Mouse (Mus musculus) heart, postnatal 0 days (tissue): ENCODE measurements around the gene Gnas. TPM values are rescaled to one million over a fixed set of nuclear protein-coding genes. Genes with fewer than 3 reads are reported as not detected.

Experiments used
- ATAC-seq: fragments of 200-750 bp; cut with Nextera tagmentation; 2 replicates; pipeline ENCODE4 v1.8.0; 2017; ENCODE audit warnings: low read depth, moderate number of reproducible peaks, moderate library complexity; ENCODE audit not compliant: insufficient read depth
- DNase-seq: peaks from one replicate; pipeline ENCODE4 v3.0.0-alpha.2; 2016; ENCODE audit warnings: low spot score
- H3K27ac ChIP-seq: fragments of 300-500 bp; sonication (generic); 2 replicates; pipeline ENCODE4 v1.5.1; 2014; ENCODE audit warnings: low read depth, mild to moderate bottlenecking
- H3K27me3 ChIP-seq: fragments of 300-500 bp; sonication (generic); 2 replicates; pipeline ENCODE4 v1.6.1; 2014; ENCODE audit warnings: low read length, mixed read lengths; ENCODE audit not compliant: control insufficient read depth, insufficient read depth
- H3K36me3 ChIP-seq: fragments of 300-500 bp; sonication (generic); replicated peaks from 2 replicates; pipeline ENCODE4 v1.6.1; 2014; ENCODE audit warnings: low read length, mixed read lengths; ENCODE audit not compliant: control insufficient read depth, insufficient read depth
- H3K4me1 ChIP-seq: fragments of 300-500 bp; sonication (generic); 2 replicates; pipeline ENCODE4 v1.6.1; 2014; ENCODE audit warnings: antibody characterized with exemption; ENCODE audit not compliant: control insufficient read depth, insufficient read depth
- H3K4me2 ChIP-seq: fragments of 300-500 bp; sonication (generic); 2 replicates; pipeline ENCODE4 v1.6.1; 2014; ENCODE audit warnings: low read depth, mild to moderate bottlenecking, low read length, moderate library complexity
- H3K4me3 ChIP-seq: fragments of 300-500 bp; sonication (generic); 2 replicates; pipeline ENCODE4 v1.5.1; 2014; ENCODE audit warnings: low read depth, low read length
- H3K9ac ChIP-seq: fragments of 300-500 bp; sonication (generic); replicated peaks from 2 replicates; pipeline ENCODE4 v1.6.1; 2014; ENCODE audit warnings: low read depth, low read length, mixed read lengths
- H3K9me3 ChIP-seq: fragments of 300-500 bp; sonication (generic); replicated peaks from 2 replicates; pipeline ENCODE4 v1.6.1; 2016; ENCODE audit warnings: low read length; ENCODE audit not compliant: control insufficient read depth
- CTCF ChIP-seq: IDR thresholded peaks from 2 replicates; pipeline ENCODE4 v1.5.1; 2016; ENCODE audit warnings: antibody characterized with exemption, control low read depth, low read depth
- EP300 ChIP-seq: IDR thresholded peaks from 2 replicates; pipeline ENCODE4 v1.6.1; 2016; ENCODE audit warnings: antibody characterized with exemption, low read depth
- WGBS: fragments of 180-500 bp; shearing (Covaris S2); extraction: QIAGEN DNeasy Blood & Tissue Kit; methylation state at CpG from one replicate; pipeline ENCODE4 v1.1.7; 2014; 5-methylcytosine and 5-hydroxymethylcytosine counted together
- microRNA counts: library from miRNA; unstranded; fragments of <30 nt; microRNA quantifications from one replicate; lab custom pipeline; 2015
- microRNA-seq: library from miRNA; unstranded; fragments of <30 nt; microRNA quantifications from one replicate; pipeline ENCODE4, GENCODE M21; 2016
- polyA plus RNA-seq: library from polyadenylated mRNA; unstranded; fragments of >200 nt; fragmentation: Nextera tagmentation; extraction: Ambion mirVana; gene quantifications from 2 replicates; pipeline ENCODE4 v1.2.1, GENCODE M21; 2015
- total RNA-seq: library from RNA; depleted of rRNA; stranded (reverse); fragments of >200 nt; gene quantifications from 2 replicates; pipeline ENCODE4 v1.2.3, GENCODE M21; 2014; ENCODE audit warnings: low replicate concordance; rRNA removed

Gnas gene
- total and polyA plus RNA-seq, 2 experiments from 2014 or later = 1,131 to 1,263 TPM

DNA sequence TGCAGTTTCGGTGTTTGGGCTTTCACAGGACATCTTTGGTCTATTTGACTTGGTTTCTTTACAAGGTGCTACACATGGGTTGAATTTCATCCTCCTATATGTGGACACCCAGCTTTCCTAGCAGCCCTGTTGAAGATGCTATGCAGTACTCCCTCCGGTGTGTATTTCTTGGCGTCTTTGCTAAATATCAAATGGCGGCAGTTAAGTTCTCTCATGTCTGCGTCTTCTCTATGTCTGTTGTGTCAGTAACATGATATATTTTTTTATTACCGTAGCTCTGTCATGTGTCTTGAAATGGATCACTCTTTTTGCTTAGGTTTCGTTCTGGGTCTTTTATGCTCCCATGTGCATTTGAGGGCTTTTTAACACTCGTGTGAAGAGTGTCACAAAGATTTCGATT is 96.9 kb downstream of the Gnas start:
- Histone ChIP-seq H3K9me3 (no peaks in the 10 kb centered on the region), H3K4me2 (no peak overlapping the region), H3K36me3 (no peaks in the 10 kb centered on the region), H3K4me1 (no peaks in the 10 kb centered on the region), H3K27ac (no peak overlapping the region), H3K27me3 (no peaks in the 10 kb centered on the region), H3K9ac (no peak overlapping the region), H3K4me3 (no peak overlapping the region)
- 82% methylated on average over 9 of the region's 9 CpGs for WGBS
- no peak for ATAC-seq
- no peak for DNase-seq
- TF ChIP-seq CTCF = no peak
- no peak for TF ChIP-seq EP300

DNA sequence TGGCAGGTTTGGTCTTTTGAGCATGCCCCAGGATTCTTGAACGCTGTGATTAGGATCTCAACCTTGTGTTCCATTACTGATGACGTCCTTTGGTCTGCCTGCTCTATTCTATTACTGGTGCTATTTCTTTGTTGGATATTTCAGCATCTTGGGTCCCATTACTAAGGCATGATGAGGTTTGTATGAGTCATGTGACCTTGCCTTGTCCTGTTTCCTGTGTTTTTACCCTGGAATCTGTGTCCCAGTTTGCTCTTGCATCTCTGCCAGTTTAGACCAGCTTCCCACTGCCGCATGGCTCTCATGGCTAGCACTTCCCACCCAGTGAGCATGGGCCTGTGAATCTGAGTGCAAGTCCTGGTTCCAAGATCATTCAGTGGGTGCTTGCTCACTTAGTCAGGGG is 107.8 kb downstream of the Gnas start:
- H3K4me1 ChIP-seq = no peaks in the 10 kb centered on the region
- WGBS = 79% methylated on average over 3 of the region's 3 CpGs
- no peaks in the 10 kb centered on the region for H3K36me3 ChIP-seq
- H3K4me3 ChIP-seq = no peak overlapping the region
- DNase-seq (no peak), ATAC-seq (no peak)
- TF ChIP-seq EP300 = no peak
- TF ChIP-seq CTCF = no peak
- no peak overlapping the region for H3K4me2 ChIP-seq
- no peaks in the 10 kb centered on the region for H3K27me3 ChIP-seq
- no peaks in the 10 kb centered on the region for H3K9me3 ChIP-seq
- H3K27ac ChIP-seq = no peak overlapping the region
- no peak overlapping the region for H3K9ac ChIP-seq

DNA sequence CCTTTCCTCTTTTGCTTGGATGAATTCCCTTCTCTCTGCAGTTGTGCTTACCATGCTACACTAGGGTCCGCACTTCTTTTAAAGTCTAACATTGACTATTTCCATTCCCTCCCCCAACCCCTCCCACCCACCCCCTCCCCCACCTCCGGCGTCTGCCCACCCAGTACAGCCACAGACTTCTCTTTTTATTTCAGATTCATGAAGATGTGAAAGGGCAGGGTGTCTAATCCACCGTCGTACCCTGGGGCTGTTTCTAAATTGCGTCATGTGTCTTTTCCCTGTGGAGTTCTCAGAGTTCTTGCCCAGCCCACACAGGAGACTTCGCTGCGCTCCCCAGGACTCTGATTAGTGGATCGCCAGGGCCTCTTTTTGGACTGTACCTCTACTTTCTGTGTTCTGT is 108.4 kb downstream of the Gnas start:
- 87% methylated on average over 9 of the region's 9 CpGs for WGBS

DNA sequence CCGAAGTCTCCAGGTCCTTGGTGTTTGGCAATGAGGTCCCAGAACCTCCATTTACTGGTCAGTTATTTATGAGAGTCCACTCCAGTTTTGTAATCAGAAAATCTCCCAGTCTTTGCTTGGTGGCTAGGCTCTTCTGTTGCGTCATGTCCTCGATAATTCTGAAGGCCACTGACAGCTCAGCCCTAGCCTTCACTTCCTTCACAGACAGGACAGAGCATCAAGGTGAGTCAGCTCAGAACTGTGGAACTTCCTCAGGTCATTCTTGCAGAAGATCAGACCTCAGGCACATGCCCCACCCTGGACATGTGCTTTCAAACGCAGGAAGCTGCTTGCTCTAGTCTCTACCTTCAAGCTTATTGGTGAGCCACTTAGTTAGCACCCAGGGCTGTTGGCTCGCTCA is 109.3 kb downstream of the Gnas start:
- Histone ChIP-seq H3K36me3 (no peaks in the 10 kb centered on the region), H3K27ac (no peak overlapping the region), H3K9ac (no peak overlapping the region), H3K27me3 (no peaks in the 10 kb centered on the region), H3K9me3 (no peaks in the 10 kb centered on the region), H3K4me3 (no peak overlapping the region), H3K4me1 (no peaks in the 10 kb centered on the region), H3K4me2 (no peak overlapping the region)
- ATAC-seq (no peak), DNase-seq (no peak)
- TF ChIP-seq EP300 = no peak
- TF ChIP-seq CTCF = no peak
- whole genome bisulfite sequencing = 73% methylated on average over 5 of the region's 5 CpGs

More for the DNA sequence above, 108.4 kb downstream of the Gnas start:
- DNase-seq (no peak), ATAC-seq (no peak)
- Histone ChIP-seq H3K36me3 (no peaks in the 10 kb centered on the region), H3K27me3 (no peaks in the 10 kb centered on the region), H3K27ac (no peak overlapping the region), H3K4me2 (no peak overlapping the region), H3K4me3 (no peak overlapping the region), H3K9ac (no peak overlapping the region), H3K4me1 (no peaks in the 10 kb centered on the region), H3K9me3 (no peaks in the 10 kb centered on the region)
- TF ChIP-seq EP300 (no peak), CTCF (no peak)

MicroRNAs within 50 kb of the gene (microRNA counts, 519-probe panel; counts per million panel counts)
- microRNA mmu-miR-296-3p (lab: Ali Mortazavi, UCI) (not detected), microRNA mmu-miR-296-5p (lab: Ali Mortazavi, UCI) (5,435 counts per million, percentile 70 among the panel's probes with 10 or more counts), microRNA mmu-miR-298 (lab: Ali Mortazavi, UCI) (1,889 counts per million, percentile 18 among the panel's probes with 10 or more counts)

Small RNAs within 50 kb of the gene (microRNA-seq; reads per million reads assigned to microRNA genes)
- not detected for gene Gm27591
- 2,279 reads per million, percentile 86 among the genes with 10 or more reads in this experiment for gene Mir296
- 3,589 reads per million, percentile 91 among the genes with 10 or more reads in this experiment for gene Mir298

Other genes starting within 250 kb of the Gnas start
- gene Stx16, start 208.0 kb upstream of the Gnas start, total RNA-seq = 13.7 and 19.8 TPM in 2 replicates
- gene Stx16, start 208.0 kb upstream of the Gnas start, polyA plus RNA-seq = 5.9 and 6.9 TPM in 2 replicates
- gene Npepl1, start 174.0 kb upstream of the Gnas start, total RNA-seq = 53.8 and 66.0 TPM in 2 replicates
- gene Npepl1, start 174.0 kb upstream of the Gnas start, polyA plus RNA-seq = 39.0 and 41.5 TPM in 2 replicates
- gene Gm20721, start 62.4 kb downstream of the Gnas start, total RNA-seq = not detected in 2 replicates
- gene Gm20721, start 62.4 kb downstream of the Gnas start, polyA plus RNA-seq = 11.3 and 15.8 TPM in 2 replicates
- gene Nelfcd, start 131.5 kb downstream of the Gnas start, total RNA-seq = 30.1 and 36.0 TPM in 2 replicates
- 56.3 and 60.4 TPM in 2 replicates for gene Nelfcd, start 131.5 kb downstream of the Gnas start, polyA plus RNA-seq
- gene Ctsz, start 154.7 kb downstream of the Gnas start, total RNA-seq = 72.8 and 75.9 TPM in 2 replicates
- 61.7 and 64.3 TPM in 2 replicates for gene Ctsz, start 154.7 kb downstream of the Gnas start, polyA plus RNA-seq
- 1.0 TPM in 1 of 2 replicates, not detected in the other for gene Tubb1, start 166.4 kb downstream of the Gnas start, total RNA-seq
- gene Tubb1, start 166.4 kb downstream of the Gnas start, polyA plus RNA-seq = 0.73 and 0.74 TPM in 2 replicates
- 761 and 1,121 TPM in 2 replicates for gene Atp5e, start 179.8 kb downstream of the Gnas start, total RNA-seq
- 2,030 and 2,121 TPM in 2 replicates for gene Atp5e, start 179.8 kb downstream of the Gnas start, polyA plus RNA-seq
- 83.5 and 118 TPM in 2 replicates for gene Prelid3b, start 188.8 kb downstream of the Gnas start, total RNA-seq
- 144 and 155 TPM in 2 replicates for gene Prelid3b, start 188.8 kb downstream of the Gnas start, polyA plus RNA-seq